Mouse (Mus musculus) limb, embryonic 11.5 days (tissue): ENCODE results near the gene Nup153. TPM values are rescaled to one million over a fixed set of nuclear protein-coding genes. Genes with fewer than 3 reads are reported as not detected.

Experiments used
- ATAC-seq: fragments of 200-750 bp; cut with Nextera tagmentation; 2 replicates; pipeline ENCODE4 v1.8.0; 2017; ENCODE audit warnings: low read depth; ENCODE audit not compliant: insufficient number of reproducible peaks, low FRiP score, low TSS enrichment
- DNase-seq: peaks from one replicate; pipeline ENCODE4 v3.0.0-alpha.2; 2015; ENCODE audit warnings: low spot score
- H3K27ac ChIP-seq: fragments of 300-500 bp; sonication (generic); replicated peaks from 2 replicates; pipeline ENCODE4 v1.5.1; 2014; ENCODE audit warnings: low read depth, mild to moderate bottlenecking, low read length
- H3K27me3 ChIP-seq: fragments of 300-500 bp; sonication (generic); 2 replicates; pipeline ENCODE4 v1.6.1; 2014; ENCODE audit warnings: mild to moderate bottlenecking, low read length, mixed read lengths; ENCODE audit not compliant: control insufficient read depth, insufficient read depth
- H3K36me3 ChIP-seq: fragments of 300-500 bp; sonication (generic); 2 replicates; pipeline ENCODE4 v1.6.1; 2014; ENCODE audit warnings: mild to moderate bottlenecking, low read length, moderate library complexity, mixed read lengths; ENCODE audit not compliant: control insufficient read depth, insufficient read depth
- H3K4me1 ChIP-seq: fragments of 300-500 bp; sonication (generic); 2 replicates; pipeline ENCODE4 v1.6.1; 2014; ENCODE audit warnings: low read length, mixed read lengths; ENCODE audit not compliant: control insufficient read depth, insufficient read depth
- H3K4me2 ChIP-seq: fragments of 300-500 bp; sonication (generic); 2 replicates; pipeline ENCODE4 v1.6.1; 2014; ENCODE audit warnings: low read depth, mild to moderate bottlenecking, moderate library complexity; ENCODE audit not compliant: severe bottlenecking
- H3K4me3 ChIP-seq: fragments of 300-500 bp; sonication (generic); 2 replicates; pipeline ENCODE4 v1.5.1; 2014; ENCODE audit warnings: low read depth, low read length
- H3K9ac ChIP-seq: fragments of 300-500 bp; sonication (generic); 2 replicates; pipeline ENCODE4 v1.6.1; 2014; ENCODE audit warnings: mild to moderate bottlenecking, low read length
- H3K9me3 ChIP-seq: fragments of 300-500 bp; sonication (generic); 2 replicates; pipeline ENCODE4 v1.6.1; 2016; ENCODE audit warnings: low read length; ENCODE audit not compliant: control insufficient read depth
- WGBS: fragments of 180-500 bp; shearing (Covaris S2); extraction: QIAGEN DNeasy Blood & Tissue Kit; methylation state at CpG from one replicate; pipeline ENCODE4 v1.1.7; 2014; 5-methylcytosine and 5-hydroxymethylcytosine counted together
- polyA plus RNA-seq: library from polyadenylated mRNA; unstranded; fragments of >200 nt; fragmentation: Nextera tagmentation; extraction: Ambion mirVana; gene quantifications from 2 replicates; pipeline ENCODE4 v1.2.1, GENCODE M21; 2014

The Nup153 gene
- polyA plus RNA-seq, 1 experiment from 2014 or later, result 43.4 TPM

- H3K9me3 ChIP-seq, result no peaks in the 10 kb centered on the region
- peak overlapping the region; percentile 94 for H3K9ac ChIP-seq
- peak overlapping the region; percentile 52 for H3K4me2 ChIP-seq
- H3K27me3 ChIP-seq, result no peaks in the 10 kb centered on the region
- DNase-seq (no peak), ATAC-seq (no peak)
- under 1% methylated on average over 30 of the region's 30 CpGs for WGBS
- peaks cover 3% of the 10 kb centered on the region; the same call in 1 of the 2 replicates for H3K4me1 ChIP-seq
- peak overlapping the region; percentile 99 for H3K4me3 ChIP-seq
- H3K27ac ChIP-seq, result peak overlapping the region; percentile 95
- H3K36me3 ChIP-seq, result no peaks in the 10 kb centered on the region
These were observed 1.3 kb downstream of the Nup153 start for GRCm38 (mm10) chr13:46726288-46727037.

GRCm38 (mm10) chr13:46725227-46725626, 2.5 kb downstream of the Nup153 start:
- ATAC-seq (no peak), DNase-seq (no peak)
- no peaks in the 10 kb centered on the region for H3K9me3 ChIP-seq
- H3K36me3 ChIP-seq, result no peaks in the 10 kb centered on the region
- H3K4me3 ChIP-seq, result no peak overlapping the region
- H3K4me1 ChIP-seq, result peaks cover 3% of the 10 kb centered on the region; the same call in 1 of the 2 replicates
- no peak overlapping the region for H3K27ac ChIP-seq
- 38% methylated on average over 2 of the region's 2 CpGs for WGBS
- H3K27me3 ChIP-seq, result no peaks in the 10 kb centered on the region
- 0 out of 2 replicates have a peak overlapping the region, but pooled peaks have one; percentile 11 for H3K4me2 ChIP-seq
- H3K9ac ChIP-seq, result no peak overlapping the region

GRCm38 (mm10) chr13:46724371-46724770, 3.4 kb downstream of the Nup153 start:
- Histone ChIP-seq H3K4me1 (peaks cover 3% of the 10 kb centered on the region; the same call in 1 of the 2 replicates), H3K27me3 (no peaks in the 10 kb centered on the region), H3K27ac (no peak overlapping the region), H3K36me3 (no peaks in the 10 kb centered on the region), H3K4me2 (no peak overlapping the region), H3K9ac (no peak overlapping the region), H3K4me3 (no peak overlapping the region), H3K9me3 (no peaks in the 10 kb centered on the region)
- DNase-seq, result no peak
- ATAC-seq, result no peak

- Histone ChIP-seq H3K4me3 (no peak overlapping the region), H3K27ac (no peak overlapping the region), H3K4me2 (no peak overlapping the region), H3K36me3 (peaks cover 2% of the 10 kb centered on the region; the same call in 1 of the 2 replicates), H3K9ac (no peak overlapping the region), H3K4me1 (peaks cover 3% of the 10 kb centered on the region; the same call in 1 of the 2 replicates), H3K27me3 (no peaks in the 10 kb centered on the region), H3K9me3 (no peaks in the 10 kb centered on the region)
- ATAC-seq (no peak), DNase-seq (no peak)
These were observed 6.7 kb downstream of the Nup153 start for GRCm38 (mm10) chr13:46721009-46721408.

DNA sequence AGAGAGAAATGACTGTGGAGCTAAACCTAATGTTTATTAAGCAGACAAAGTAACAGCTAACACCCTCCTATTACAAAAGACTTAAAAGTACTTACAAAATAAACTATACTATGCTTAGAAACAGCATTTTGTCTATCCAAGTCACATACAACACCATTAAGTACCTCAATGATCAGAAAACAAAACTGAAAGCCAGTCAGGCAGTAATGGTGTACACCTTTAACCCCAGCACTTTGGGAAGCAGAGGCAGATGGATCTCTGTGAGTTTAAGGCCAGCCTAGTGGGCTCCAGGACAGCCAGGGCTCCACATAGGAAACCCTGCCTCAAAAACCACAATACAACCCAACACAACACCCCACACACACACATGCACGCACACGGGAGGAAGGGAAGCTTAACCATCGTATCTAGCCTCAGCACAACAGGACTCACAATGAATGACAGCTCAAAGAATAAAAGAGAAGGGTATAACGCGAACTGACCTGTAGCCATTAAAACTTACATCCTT, 8.8 kb downstream of the Nup153 start:
- H3K27me3 ChIP-seq, result no peaks in the 10 kb centered on the region
- DNase-seq, result no peak
- 89% methylated on average over 5 of the region's 5 CpGs for WGBS
- ATAC-seq, result no peak
- H3K9ac ChIP-seq, result no peak overlapping the region
- H3K36me3 ChIP-seq, result peaks cover 4% of the 10 kb centered on the region; the same call in 1 of the 2 replicates
- no peaks in the 10 kb centered on the region for H3K9me3 ChIP-seq
- no peak overlapping the region for H3K4me3 ChIP-seq
- no peak overlapping the region for H3K27ac ChIP-seq
- no peak overlapping the region for H3K4me2 ChIP-seq
- no peaks in the 10 kb centered on the region for H3K4me1 ChIP-seq

- peaks cover 9% of the 10 kb centered on the region; the same call in 1 of the 2 replicates for H3K36me3 ChIP-seq
- no peak for ATAC-seq
These were observed 11.6 kb downstream of the Nup153 start for GRCm38 (mm10) chr13:46715976-46716639.

GRCm38 (mm10) chr13:46713486-46713885, 14.3 kb downstream of the Nup153 start:
- 94% methylated on average over 5 of the region's 5 CpGs for WGBS
- Histone ChIP-seq H3K4me2 (no peak overlapping the region), H3K9me3 (no peaks in the 10 kb centered on the region), H3K36me3 (peaks cover 14% of the 10 kb centered on the region; the same call in 1 of the 2 replicates), H3K4me1 (no peaks in the 10 kb centered on the region), H3K27ac (no peak overlapping the region), H3K9ac (no peak overlapping the region), H3K27me3 (no peaks in the 10 kb centered on the region), H3K4me3 (no peak overlapping the region)
- ATAC-seq (no peak), DNase-seq (no peak)

More at GRCm38 (mm10) chr13:46715976-46716639, 11.6 kb downstream of the Nup153 start:
- H3K9ac ChIP-seq, result no peak overlapping the region
- H3K4me2 ChIP-seq, result no peak overlapping the region
- no peak for DNase-seq
- H3K27ac ChIP-seq, result no peak overlapping the region
- no peaks in the 10 kb centered on the region for H3K4me1 ChIP-seq
- no peak overlapping the region for H3K4me3 ChIP-seq
- WGBS, result 64% methylated on average over 3 of the region's 3 CpGs
- no peaks in the 10 kb centered on the region for H3K9me3 ChIP-seq
- H3K27me3 ChIP-seq, result no peaks in the 10 kb centered on the region

GRCm38 (mm10) chr13:46703138-46703537, 24.6 kb downstream of the Nup153 start:
- no peak overlapping the region for H3K4me2 ChIP-seq
- no peak overlapping the region for H3K4me3 ChIP-seq
- H3K36me3 ChIP-seq, result no peaks in the 10 kb centered on the region
- no peaks in the 10 kb centered on the region for H3K4me1 ChIP-seq
- H3K9me3 ChIP-seq, result no peaks in the 10 kb centered on the region
- no peaks in the 10 kb centered on the region for H3K27me3 ChIP-seq
- no peak overlapping the region for H3K9ac ChIP-seq
- H3K27ac ChIP-seq, result no peak overlapping the region
- 90% methylated on average over 5 of the region's 5 CpGs for WGBS
- ATAC-seq (no peak), DNase-seq (no peak)
